Mouse (Mus musculus) urinary bladder, postnatal 36 days (tissue): Measurements from ENCODE around the gene Slc4a10.

Experiments
- DNase-seq, 2 experiments: peaks; one replicate each; pipeline ENCODE4 v3.0.0; 2022; ENCODE audit warnings: low spot score in 2 of 2, mixed read lengths in 1 of 2

Slc4a10 gene

DNA sequence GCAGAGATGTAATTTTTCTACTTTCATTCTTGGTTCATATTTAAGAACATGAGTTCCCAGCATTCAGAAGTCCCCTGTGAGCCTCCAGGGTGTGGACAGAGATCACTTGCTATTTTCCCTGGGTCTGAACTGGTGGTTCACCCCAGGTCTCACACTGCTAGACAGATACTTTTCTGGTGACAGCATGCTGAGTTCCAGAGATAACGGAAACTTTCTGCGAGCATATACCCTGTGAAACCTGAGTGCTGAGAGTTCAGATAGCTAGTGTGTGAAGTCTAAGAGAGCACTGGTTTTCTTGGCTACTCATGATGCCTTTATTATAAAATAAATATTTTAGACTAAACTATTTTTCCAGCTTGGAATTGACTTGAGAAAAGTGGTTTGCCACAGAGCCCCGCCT, 232.5 kb downstream of the Slc4a10 start:
- DNase-seq = no peak

DNA sequence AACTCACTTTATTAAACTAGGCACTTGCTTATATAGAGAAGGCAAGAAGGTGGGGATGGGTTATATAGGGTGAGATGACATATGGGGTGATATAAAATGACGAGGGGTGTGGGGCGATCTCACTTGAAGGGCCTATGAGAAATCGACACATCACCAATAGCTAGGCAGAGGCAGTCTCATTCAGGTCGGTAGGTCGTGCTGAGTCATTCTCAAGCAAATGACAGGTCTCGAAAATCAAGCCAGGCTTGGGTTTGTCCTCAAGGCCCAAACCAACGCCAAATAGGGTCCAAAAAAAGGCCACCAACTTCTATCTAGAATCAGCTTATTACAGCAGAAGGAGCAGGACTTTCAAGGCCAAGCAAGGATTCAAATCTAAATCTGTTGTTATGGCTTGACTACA, 233.5 kb downstream of the Slc4a10 start:
- DNase-seq = no peak

- no peak for DNase-seq
Observed at GRCm38 (mm10) chr2:62285026-62285425, 238.8 kb downstream of the Slc4a10 start.

DNA sequence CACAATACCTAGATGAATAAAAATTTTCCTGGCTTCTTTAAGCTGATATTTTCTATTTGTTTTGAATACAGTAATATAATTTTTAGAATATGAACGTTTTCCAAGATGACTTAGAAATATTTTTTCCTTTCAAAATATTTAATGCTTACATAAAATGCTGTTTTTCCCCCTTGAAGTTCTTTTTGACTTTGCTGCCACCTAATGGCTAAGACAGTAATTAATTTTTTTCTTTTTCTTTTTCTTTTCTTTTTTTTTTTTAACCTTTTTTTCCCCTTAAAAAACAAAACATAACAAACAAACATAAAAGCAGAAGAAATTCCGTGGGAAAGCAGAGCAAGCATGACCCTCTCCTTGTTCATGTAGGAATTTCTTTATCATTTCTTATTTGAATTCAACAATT, 239.6 kb downstream of the Slc4a10 start:
- DNase-seq = no peak

DNA sequence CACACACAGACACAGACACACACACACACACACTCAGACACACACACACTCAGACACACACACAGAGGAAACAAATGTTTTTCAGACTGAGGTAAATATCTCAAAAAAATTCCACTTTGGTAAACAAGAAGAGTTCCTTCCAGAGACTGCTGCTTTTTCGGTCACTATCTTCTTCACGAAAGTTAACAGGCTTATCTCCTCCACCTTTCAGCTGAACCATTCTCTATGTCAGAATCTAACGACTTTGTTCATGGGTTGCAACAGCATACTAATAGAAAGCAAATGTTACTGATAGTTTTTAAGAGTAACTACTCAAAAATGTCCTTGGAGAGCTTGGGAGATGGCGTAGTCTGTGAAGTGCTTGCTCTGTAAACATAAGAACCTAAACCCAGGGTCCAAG, 241.3 kb downstream of the Slc4a10 start:
- no peak for DNase-seq

- no peak for DNase-seq
Observed at GRCm38 (mm10) chr2:62293846-62294245, 247.6 kb downstream of the Slc4a10 start.

DNA sequence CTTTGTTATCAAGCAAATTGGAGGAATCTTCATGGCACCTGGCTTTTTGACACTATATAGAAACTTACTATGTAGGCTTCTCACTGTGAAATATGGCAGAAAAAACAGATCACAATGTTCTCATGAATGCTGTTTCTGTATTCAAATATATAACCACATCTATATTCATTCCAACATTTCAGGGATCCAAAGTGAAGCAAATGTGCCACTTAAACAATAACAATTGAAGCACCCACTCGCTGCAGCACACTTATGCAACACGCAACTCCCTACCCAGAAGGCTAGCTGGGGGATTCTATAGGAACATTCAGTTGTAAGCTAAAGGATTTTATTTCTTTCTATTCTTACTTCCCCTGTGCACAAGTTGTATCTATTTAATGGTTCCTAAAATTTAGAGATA, 255.5 kb downstream of the Slc4a10 start:
- DNase-seq = no peak

GRCm38 (mm10) chr2:62306978-62307377, 260.7 kb downstream of the Slc4a10 start:
- DNase-seq = no peak

- DNase-seq = no peak
Observed at GRCm38 (mm10) chr2:62307477-62307876, 261.2 kb downstream of the Slc4a10 start.

GRCm38 (mm10) chr2:62316930-62317329, 270.7 kb downstream of the Slc4a10 start:
- DNase-seq = no peak

GRCm38 (mm10) chr2:62319489-62319888, 273.2 kb downstream of the Slc4a10 start:
- DNase-seq = no peak

DNA sequence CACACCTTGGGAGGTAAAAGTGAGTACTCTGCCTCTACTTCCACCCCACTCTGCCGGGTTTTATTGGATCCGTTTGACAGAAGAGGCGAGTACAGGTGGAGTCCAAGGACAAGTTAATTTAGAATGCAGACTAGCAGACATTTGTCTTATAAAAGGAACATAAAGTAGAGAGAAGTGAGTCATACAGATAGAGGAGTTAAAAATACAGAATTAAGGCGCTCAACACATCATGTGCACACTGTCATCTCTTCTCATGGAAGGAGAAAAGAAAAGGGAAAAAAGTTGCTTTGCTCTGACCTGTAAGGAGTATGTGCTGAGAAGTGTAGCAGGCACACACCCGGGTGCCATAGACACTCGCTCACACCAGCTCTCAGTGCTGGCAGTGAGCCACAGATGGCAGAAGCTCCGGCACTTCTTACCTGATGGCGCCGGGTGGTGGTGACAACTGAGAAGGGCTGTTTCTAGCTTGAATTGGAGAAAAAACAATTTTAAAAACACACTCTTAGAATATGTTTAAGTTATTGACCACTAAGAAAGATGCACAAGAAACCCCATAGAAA, 276.9 kb downstream of the Slc4a10 start:
- no peak for DNase-seq

DNA sequence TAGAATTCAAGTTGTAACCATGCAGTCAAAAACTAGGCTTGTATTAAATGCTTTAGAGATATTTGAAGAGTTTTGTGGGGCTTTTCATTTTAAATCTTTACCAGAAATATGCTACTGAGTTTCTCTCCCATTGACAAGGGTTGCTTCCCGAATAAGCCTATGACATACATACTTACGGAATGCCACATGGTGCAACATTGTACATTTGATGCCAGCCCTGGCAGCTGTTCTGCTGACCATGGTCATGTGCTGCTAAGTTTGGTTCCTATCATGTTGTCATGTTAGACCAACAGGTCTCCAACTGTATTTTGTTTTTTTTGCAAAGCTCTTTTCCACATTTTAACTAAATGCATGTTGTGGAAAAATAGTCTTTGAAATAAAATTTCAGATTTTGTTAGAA, 279.1 kb downstream of the Slc4a10 start:
- no peak for DNase-seq

DNA sequence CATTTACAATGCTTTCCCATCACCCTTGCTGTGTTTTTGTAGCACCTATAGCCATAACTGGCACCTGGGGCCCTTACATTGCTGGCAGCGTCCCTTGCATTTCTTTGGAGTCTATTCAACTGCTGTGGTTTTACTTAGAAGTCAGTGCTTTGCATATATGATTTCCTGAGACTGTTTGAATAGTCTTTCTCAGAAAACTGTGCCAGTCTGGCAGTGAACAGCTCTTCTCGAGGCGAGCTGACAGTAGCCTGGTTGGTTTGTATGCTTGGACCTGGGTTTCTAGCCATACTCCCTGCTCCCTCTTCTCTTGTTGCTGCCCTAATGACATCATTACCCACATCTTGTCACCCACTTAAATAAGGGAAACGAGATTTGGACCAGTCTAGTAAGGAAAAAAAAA, 285.7 kb downstream of the Slc4a10 start:
- DNase-seq = no peak

GRCm38 (mm10) chr2:62332465-62332864, 286.2 kb downstream of the Slc4a10 start:
- no peak for DNase-seq

- no peak for DNase-seq
Observed at GRCm38 (mm10) chr2:62334397-62335243, 288.4 kb downstream of the Slc4a10 start.

DNA sequence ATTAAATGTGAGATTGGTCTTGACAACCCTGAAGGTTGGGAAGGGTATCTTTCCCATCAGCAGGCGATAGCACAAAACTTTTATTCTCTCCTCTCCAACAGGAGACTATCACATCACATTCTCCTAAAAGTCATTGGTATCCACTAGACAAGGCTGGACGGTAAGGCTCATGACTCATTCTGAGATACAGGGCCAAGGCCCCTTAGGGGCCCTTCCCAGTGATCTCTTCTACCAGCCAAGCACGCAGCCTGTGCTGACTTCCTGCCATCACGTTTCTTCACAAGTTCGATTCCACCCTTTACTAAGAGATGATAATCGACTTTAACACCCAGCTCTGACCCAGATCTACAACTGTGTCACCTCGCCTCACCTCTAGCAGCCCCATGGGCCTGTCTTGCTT, 290.8 kb downstream of the Slc4a10 start:
- DNase-seq = no peak

GRCm38 (mm10) chr2:62339222-62339944, 293.1 kb downstream of the Slc4a10 start:
- no peak for DNase-seq

DNA sequence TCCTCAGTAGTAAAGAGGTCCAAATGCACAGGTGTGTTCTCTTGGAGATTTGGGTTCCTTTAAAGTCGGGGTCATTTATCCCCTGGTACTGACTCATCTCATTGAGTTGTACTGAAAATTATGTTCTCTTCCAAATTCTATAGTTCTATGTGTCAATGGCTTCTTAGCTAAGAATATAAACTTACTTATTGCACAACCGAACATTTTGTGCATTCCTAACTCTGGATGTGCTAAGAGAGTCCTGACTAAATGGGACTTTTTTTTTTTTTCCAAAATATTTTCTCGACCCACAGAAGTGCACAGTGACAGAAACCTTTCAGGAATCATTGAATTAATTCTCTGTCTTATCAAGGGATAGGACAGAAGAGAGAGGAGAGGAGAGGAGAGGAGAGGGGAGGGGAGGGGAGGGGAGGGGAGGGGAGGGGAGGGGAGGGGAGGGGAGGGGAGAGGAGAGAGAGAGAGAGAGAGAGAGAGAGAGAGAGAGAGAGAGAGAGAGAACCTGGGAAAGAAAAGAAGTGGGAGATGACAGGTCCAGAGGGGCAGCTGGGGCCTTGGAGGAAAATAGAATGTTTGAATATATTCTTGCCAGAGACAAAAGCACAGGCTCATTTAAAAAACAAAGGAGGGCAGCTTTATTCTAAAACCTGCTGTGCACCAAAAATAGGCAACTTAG, 294.9 kb downstream of the Slc4a10 start:
- DNase-seq = no peak

DNA sequence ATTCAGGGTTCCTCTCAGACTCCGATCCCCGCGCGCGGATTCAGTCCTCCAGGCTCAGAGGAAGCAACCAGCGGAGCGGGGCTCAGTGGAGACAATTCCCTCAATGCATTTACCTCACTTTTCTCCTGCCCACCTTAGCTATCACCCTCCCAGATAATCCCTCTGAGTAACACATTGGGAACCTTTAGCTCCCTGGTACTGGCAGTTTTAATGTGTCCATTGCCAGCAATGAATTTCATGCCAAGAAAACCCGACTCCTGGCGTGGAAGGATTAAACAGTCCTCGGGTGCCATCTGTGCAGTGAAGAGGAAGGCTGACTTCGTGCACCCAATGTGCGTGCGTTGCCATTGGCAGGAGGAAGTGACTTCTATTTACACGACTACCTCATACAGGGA, 295.5 kb downstream of the Slc4a10 start:
- DNase-seq = no peak

DNA sequence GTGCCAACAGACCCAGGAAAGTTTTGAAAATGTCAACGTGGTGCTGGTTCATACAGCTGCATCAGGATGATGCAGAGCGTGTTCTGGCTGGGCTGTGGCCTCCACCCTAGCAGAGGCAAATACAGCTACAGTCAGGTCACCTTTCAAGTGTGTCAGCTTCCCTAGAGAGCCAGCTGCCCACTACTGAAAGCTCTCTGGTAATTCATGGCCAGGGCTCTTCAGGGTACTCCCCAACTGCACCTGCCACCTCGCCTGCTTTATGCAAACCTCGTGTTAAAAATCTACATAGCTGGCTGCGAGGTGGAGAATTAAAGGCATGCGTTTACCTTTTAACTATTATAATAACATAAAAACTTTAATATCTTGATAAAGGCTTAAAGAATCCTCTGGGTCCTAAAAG, 298.1 kb downstream of the Slc4a10 start:
- DNase-seq = no peak

- no peak for DNase-seq
Observed at GRCm38 (mm10) chr2:62346771-62347170, 300.5 kb downstream of the Slc4a10 start.
